Comparison of ENCODE assay signal across 8 mouse cellular contexts in genomic region chr5:23418147-23418781, GRCm38 (mm10). TPM values are rescaled to one million over a fixed set of nuclear protein-coding genes. Genes with fewer than 3 reads are reported as not detected.
DNase-seq lines count a peak whose midpoint lies in the region; ATAC-seq and TF ChIP-seq lines count a peak whose summit lies in the region.

No protein-coding gene starts in this region.

- peak overlapping the region; percentile 93 for H3K27ac ChIP-seq in bone marrow macrophage, adult 2 months (ENCODE audit: insufficient read depth, low read depth, low read length)
- peak overlapping the region; percentile 83 for H3K27ac ChIP-seq in heart, embryonic 11.5 days (ENCODE audit: low read depth, low read length)
- H3K27ac ChIP-seq in kidney, embryonic 16.5 days (ENCODE audit: low read length): peak overlapping the region; percentile 94
- H3K27ac ChIP-seq in liver, adult 2 months (replicated peaks; ENCODE audit: insufficient read depth, low read depth, low read length): peak overlapping the region; percentile 95

- ATAC-seq in erythroblast, adult 5-6 weeks (replicated peaks; ENCODE audit: low FRiP score, poor library complexity, severe bottlenecking): peak; percentile 96
- peak; percentile 80 for ATAC-seq in heart, embryonic 11.5 days (replicated peaks; ENCODE audit: insufficient number of reproducible peaks, low FRiP score, low TSS enrichment)
- peak; percentile 89 for ATAC-seq in kidney, embryonic 16.5 days (ENCODE audit: low FRiP score, low TSS enrichment)
- ATAC-seq in monocyte, adult 5-6 weeks (replicated peaks; ENCODE audit: insufficient number of reproducible peaks, low FRiP score, low TSS enrichment, poor library complexity, severe bottlenecking): peak; percentile 86

- 0 out of 2 replicates have a peak, but pooled peaks cover 5% of the 10 kb centered on the region for H3K36me3 ChIP-seq in heart, embryonic 11.5 days (ENCODE audit: control insufficient read depth, insufficient read depth, low read length)
- H3K36me3 ChIP-seq in kidney, embryonic 16.5 days (ENCODE audit: insufficient read depth, low read length): peaks cover 6% of the 10 kb centered on the region; the same call in 1 of the 2 replicates
- H3K36me3 ChIP-seq in liver, adult 2 months (ENCODE audit: control insufficient read depth, insufficient read depth, low read length): peaks cover 12% of the 10 kb centered on the region

- peak overlapping the region; percentile 68 for H3K4me3 ChIP-seq in bone marrow macrophage, adult 2 months (ENCODE audit: insufficient read depth, low read length)
- H3K4me3 ChIP-seq in heart, embryonic 11.5 days (ENCODE audit: low read depth, low read length): peak overlapping the region; percentile 53
- peak overlapping the region; percentile 63 for H3K4me3 ChIP-seq in kidney, embryonic 16.5 days (ENCODE audit: low read length)
- H3K4me3 ChIP-seq in liver, adult 2 months (ENCODE audit: insufficient read depth, low read depth, low read length): peak overlapping the region; percentile 80

- peaks cover 16% of the 10 kb centered on the region; the same call in 1 of the 2 replicates for H3K79me2 ChIP-seq in liver, adult 2 months (ENCODE audit: control insufficient read depth, insufficient read depth, low read length)

- H3K4me2 ChIP-seq in heart, embryonic 11.5 days: peak overlapping the region; percentile 83
- H3K4me2 ChIP-seq in kidney, embryonic 16.5 days (replicated peaks; ENCODE audit: low read depth, low read length): peak overlapping the region; percentile 62

- H3K9me3 ChIP-seq in heart, embryonic 11.5 days (replicated peaks; ENCODE audit: control insufficient read depth, low read length): no peaks in the 10 kb centered on the region
- no peaks in the 10 kb centered on the region for H3K9me3 ChIP-seq in kidney, embryonic 16.5 days (ENCODE audit: low read length)

- TF ChIP-seq POLR2A in bone marrow macrophage, adult 2 months (IDR thresholded peaks at IDR 0.05; ENCODE audit: borderline replicate concordance, low read depth, low read length): peak; percentile 63; the same call in 1 of the 2 replicates
- TF ChIP-seq POLR2A in liver, adult 2 months (IDR thresholded peaks at IDR 0.05; ENCODE audit: extremely low read depth, insufficient read depth, low read length): peak; percentile 82; the same call in 1 of the 2 replicates

- WGBS in heart, embryonic 11.5 days (ENCODE audit: insufficient replicate concordance): under 1% methylated on average over 40 of the region's 40 CpGs
- WGBS in kidney, embryonic 16.5 days: under 1% methylated on average over 40 of the region's 40 CpGs
- under 1% methylated on average over 40 of the region's 40 CpGs for WGBS in liver, adult 2 months

- peak overlapping the region; percentile 69 for H3K9ac ChIP-seq in heart, embryonic 11.5 days (ENCODE audit: low read depth, low read length)
- peak overlapping the region; percentile 73 for H3K9ac ChIP-seq in kidney, embryonic 16.5 days (replicated peaks; ENCODE audit: low read length)
- H3K9ac ChIP-seq in liver, adult 2 months (ENCODE audit: low read depth, low read length): peak overlapping the region; percentile 90

- no peak for TF ChIP-seq CTCF in bone marrow macrophage, adult 2 months (IDR thresholded peaks at IDR 0.05; ENCODE audit: low read depth, low read length)
- 0 out of 2 replicates have a peak, but pooled peaks have one; percentile 8 for TF ChIP-seq CTCF in liver, adult 2 months (IDR thresholded peaks at IDR 0.05; ENCODE audit: low read depth, low read length)

- peaks cover 50% of the 10 kb centered on the region for H3K4me1 ChIP-seq in bone marrow macrophage, adult 2 months (ENCODE audit: control insufficient read depth, insufficient read depth, low read length)
- peaks cover 54% of the 10 kb centered on the region for H3K4me1 ChIP-seq in heart, embryonic 11.5 days (ENCODE audit: control insufficient read depth, insufficient read depth, low read length)
- H3K4me1 ChIP-seq in kidney, embryonic 16.5 days (ENCODE audit: insufficient read depth, low read length): peaks cover 64% of the 10 kb centered on the region
- peaks cover 39% of the 10 kb centered on the region for H3K4me1 ChIP-seq in liver, adult 2 months (ENCODE audit: control insufficient read depth, insufficient read depth, low read length)

- peak; percentile 93 for DNase-seq in A20 (ENCODE audit: low read depth, low spot score)
- DNase-seq in liver, adult 2 months (ENCODE audit: extremely low read depth, low read depth, low spot score): peak; percentile 73
- DNase-seq in spleen, postnatal 36 days (ENCODE audit: low spot score in 2 of 2): peak; percentile 91 to 92

- no peaks in the 10 kb centered on the region for H3K27me3 ChIP-seq in heart, embryonic 11.5 days (ENCODE audit: control insufficient read depth, insufficient read depth, low read length)
- no peaks in the 10 kb centered on the region for H3K27me3 ChIP-seq in kidney, embryonic 16.5 days (ENCODE audit: insufficient read depth, low read length)
- no peaks in the 10 kb centered on the region for H3K27me3 ChIP-seq in liver, adult 2 months (ENCODE audit: control insufficient read depth, insufficient read depth, low read length)

RNA-seq across cellular contexts. Expression of gene Kmt2e, which starts 16.0 kb away (rescaled TPM):
- 60.7 and 70.5 TPM in 2 replicates for polyA plus RNA-seq in bone marrow macrophage, adult 2 months (2012; ENCODE audit: insufficient read depth, insufficient read length, missing spikeins)
- total RNA-seq in erythroblast, adult 5-6 weeks (2015; ENCODE audit: low replicate concordance): 54.5 and 85.1 TPM in 2 replicates
- 70.8 and 88.7 TPM in 2 replicates for total RNA-seq in erythroblast, adult 5-6 weeks (2017; ENCODE audit: low replicate concordance)
- 61.5 and 65.2 TPM in 2 replicates for polyA plus RNA-seq in heart, embryonic 11.5 days (2014; fragmentation: Nextera tagmentation; extraction: Ambion mirVana)
- 98.8 and 99.9 TPM in 2 replicates for polyA plus RNA-seq in kidney, embryonic 16.5 days (2015; fragmentation: Nextera tagmentation; extraction: Ambion mirVana)
- total RNA-seq in liver, adult 2 months (2014; rRNA removed): 19.1 and 23.2 TPM in 2 replicates
- polyA plus RNA-seq in liver, adult 2 months (2012; rRNA removed): 5.5 and 8.1 TPM in 2 replicates
- total RNA-seq in monocyte, adult 5-6 weeks (2017): 134 to 222 TPM (median 199 TPM) in 3 replicates

Comparison
In these comparisons a context has a peak if more than half of its experiments do, and no peak if none do; other contexts are left out.
1. Peak in every context shown above with its lines: DNase-seq, ATAC-seq, H3K4me3 ChIP-seq and H3K27ac ChIP-seq.